Mouse (Mus musculus) liver, embryonic 14.5 days (tissue): ENCODE measurements around the gene 4930524B15Rik.

Experiments used
- CTCF ChIP-seq: IDR thresholded peaks from 2 replicates; pipeline ENCODE4 v1.5.1; 2016; ENCODE audit warnings: antibody characterized with exemption, low read depth, control low read depth
- EP300 ChIP-seq: IDR thresholded peaks from 2 replicates; pipeline ENCODE4 v1.6.1; 2016; ENCODE audit warnings: antibody characterized with exemption, low read depth

GRCm38 (mm10) chr11:31936910-31937525 lies 28.4 kb upstream of the 4930524B15Rik start:
- TF ChIP-seq EP300 (no peak), CTCF (no peak)
